Mouse (Mus musculus): Measurements from ENCODE around the gene Olfr1085.

- no peak for TF ChIP-seq EP300 (optimal IDR thresholded peaks at IDR 0.05)
- TF ChIP-seq CTCF (IDR thresholded peaks at IDR 0.05; ENCODE audit: low read depth): no peak
Observed at GRCm38 (mm10) chr2:86679992-86680391, 18.2 kb upstream of the Olfr1085 start, which contains the start of gene Olfr1086.
